Mouse (Mus musculus) ovary, adult 18-20 months (tissue): Measurements from ENCODE around the gene 2810021J22Rik.

ENCODE experiments used
- DNase-seq: peaks from one replicate; pipeline ENCODE4 v3.0.0; 2022; ENCODE audit warnings: low spot score, mixed read lengths

The 2810021J22Rik gene

GRCm38 (mm10) chr11:58916879-58917744, 50.1 kb downstream of the 2810021J22Rik start:
- DNase-seq = no peak

DNA sequence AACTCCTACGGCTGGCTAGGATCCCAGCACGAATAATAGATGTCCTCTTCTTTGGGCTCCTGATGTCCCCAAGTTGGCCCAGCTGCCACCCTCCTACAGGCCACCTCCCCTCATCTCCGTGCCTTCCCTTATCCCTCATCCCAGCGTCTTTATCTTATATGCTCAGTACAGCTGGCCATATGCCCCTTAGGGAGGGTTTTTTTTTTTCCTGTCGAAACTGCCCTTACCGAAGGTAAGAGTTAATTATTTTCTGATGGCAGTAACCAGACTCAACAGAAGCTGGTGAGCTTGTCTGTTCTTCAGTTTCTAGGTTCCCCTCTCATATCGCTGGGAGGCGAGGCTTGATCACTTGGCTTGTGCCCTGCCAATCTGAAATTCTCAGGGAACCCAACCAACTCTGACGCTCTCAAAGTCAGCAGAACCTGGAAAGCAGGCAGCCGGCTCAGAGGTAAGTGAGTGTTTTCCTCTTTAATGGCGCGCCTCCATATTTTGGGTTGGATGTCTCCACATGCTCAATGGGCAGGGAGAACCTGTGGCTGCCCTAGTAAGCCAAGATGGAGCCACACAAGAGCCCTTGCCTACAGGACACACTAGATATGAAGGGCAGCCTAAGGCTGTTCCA, 50.8 kb downstream of the 2810021J22Rik start, which contains the start of gene Btnl10:
TSS of gene Btnl10 (plus strand) at position 164 of the 622 bp plus-strand sequence.
- DNase-seq = no peak

- no peak for DNase-seq
These were observed 51.7 kb downstream of the 2810021J22Rik start for GRCm38 (mm10) chr11:58918759-58919158.

DNA sequence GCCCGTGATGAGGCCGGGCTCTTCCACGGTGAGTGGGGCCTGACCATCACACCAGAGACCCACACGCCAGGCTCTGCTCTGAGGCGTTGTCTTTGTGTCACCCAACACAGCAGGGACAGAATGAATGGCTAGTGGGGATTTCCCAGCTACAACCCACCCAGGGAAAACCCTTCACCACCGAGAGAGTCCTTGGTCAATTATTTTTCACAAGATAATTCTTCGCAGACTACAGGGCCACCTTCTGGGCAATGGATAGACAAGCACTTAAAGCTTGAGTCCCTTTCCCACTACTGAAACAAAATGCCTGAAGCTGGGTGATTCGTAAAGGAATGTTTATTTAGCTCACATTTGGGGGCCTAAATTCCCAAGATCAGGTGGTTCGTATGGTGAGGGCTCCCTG, 55.4 kb downstream of the 2810021J22Rik start:
- no peak for DNase-seq

- no peak for DNase-seq
These were observed 59.6 kb downstream of the 2810021J22Rik start for GRCm38 (mm10) chr11:58926651-58927050.

- no peak for DNase-seq
These were observed 60.0 kb downstream of the 2810021J22Rik start for GRCm38 (mm10) chr11:58927053-58927452.

GRCm38 (mm10) chr11:58927790-58928651, 61.0 kb downstream of the 2810021J22Rik start:
- no peak for DNase-seq

GRCm38 (mm10) chr11:58929055-58929454, 62.0 kb downstream of the 2810021J22Rik start:
- no peak for DNase-seq

DNA sequence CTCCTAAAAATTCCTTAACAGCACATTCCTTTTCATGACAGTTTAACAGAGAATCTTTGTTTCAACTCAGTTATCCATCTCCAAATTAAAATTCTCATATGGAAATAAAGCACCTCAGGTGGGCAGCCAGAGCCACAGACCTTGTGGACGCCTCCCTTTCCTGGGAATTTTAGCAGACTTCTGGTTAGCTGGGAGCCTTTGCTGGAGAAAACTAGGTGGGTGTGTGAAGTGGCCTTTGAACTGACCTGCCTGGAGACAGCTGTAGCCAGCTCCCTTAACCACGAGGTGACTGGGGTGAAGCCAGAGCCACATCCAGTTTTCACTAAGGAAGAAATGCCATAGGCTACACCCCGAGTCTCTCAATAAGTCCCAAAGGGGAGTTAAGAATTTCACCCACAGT, 62.6 kb downstream of the 2810021J22Rik start:
- DNase-seq = no peak

- DNase-seq = no peak
These were observed 63.2 kb downstream of the 2810021J22Rik start for GRCm38 (mm10) chr11:58930254-58930653.

DNA sequence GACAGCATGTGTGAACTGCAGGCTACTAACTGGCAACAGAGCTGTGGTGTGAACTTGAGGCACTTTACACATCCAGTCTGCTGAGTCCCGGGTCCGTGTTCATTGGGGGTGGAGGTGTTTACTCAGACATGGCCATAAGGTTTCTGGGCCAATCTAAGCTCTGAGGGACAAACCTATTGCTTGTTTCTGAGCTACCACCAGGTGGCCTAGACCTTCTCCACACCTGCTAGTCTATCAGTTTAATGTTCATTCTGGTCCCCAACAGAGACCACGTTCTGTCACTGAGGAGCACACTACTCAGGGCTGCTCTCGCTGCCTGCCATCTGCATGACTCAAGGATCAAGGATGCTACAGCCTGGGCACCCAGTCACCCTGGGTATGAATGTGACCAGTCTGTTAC, 64.6 kb downstream of the 2810021J22Rik start:
- DNase-seq = no peak
